Mouse (Mus musculus) brain, adult 2 months (tissue): Measurements from ENCODE around the gene Cpped1.
A peak's percentile ranks its signal among the peaks of the same experiment; 100 is the strongest.

Source experiments
- DNase-seq: peaks from one replicate; pipeline ENCODE4 v3.0.0; 2011; ENCODE audit warnings: low read depth, low spot score

Cpped1 gene

GRCm38 (mm10) chr16:11774321-11774720 lies 134.9 kb downstream of the Cpped1 start:
- no peak for DNase-seq

GRCm38 (mm10) chr16:11772318-11772717 lies 136.9 kb downstream of the Cpped1 start:
- DNase-seq, result peak; percentile 29

- DNase-seq, result no peak
These were observed 151.3 kb downstream of the Cpped1 start for GRCm38 (mm10) chr16:11757951-11758350.

- DNase-seq, result no peak
These were observed 151.8 kb downstream of the Cpped1 start for GRCm38 (mm10) chr16:11757471-11757870.

GRCm38 (mm10) chr16:11756598-11757245 lies 152.5 kb downstream of the Cpped1 start:
- DNase-seq, result no peak

GRCm38 (mm10) chr16:11755281-11756066 lies 153.8 kb downstream of the Cpped1 start:
- no peak for DNase-seq

GRCm38 (mm10) chr16:11754136-11754535 lies 155.1 kb downstream of the Cpped1 start:
- no peak for DNase-seq
